Mouse (Mus musculus) CH12.LX (cell line): ENCODE measurements around the gene Cdca5.
A peak's percentile ranks its signal among the peaks of the same experiment; 100 is the strongest.

Experiments
- CTCF ChIP-seq, 2 experiments: IDR thresholded peaks in 1 of 2; conservative IDR thresholded peaks in 1 of 2; 2 replicates each; pipeline ENCODE4 v1.5.1; 2011 to 2012; ENCODE audit warnings: low read depth in 2 of 2, low read length in 2 of 2, improper control_type of control experiment in 1 of 2, inconsistent platforms in 1 of 2, mild to moderate bottlenecking in 1 of 2, moderate library complexity in 1 of 2
- E2F4 ChIP-seq: IDR thresholded peaks from 2 replicates; pipeline ENCODE4 v1.6.1; 2011; ENCODE audit warnings: low read depth, low read length, improper control_type of control experiment; ENCODE audit not compliant: insufficient replicate concordance
- EP300 ChIP-seq: IDR thresholded peaks from 2 replicates; pipeline ENCODE4 v1.6.1; 2011; ENCODE audit warnings: low read length, improper control_type of control experiment
- ETS1 ChIP-seq: conservative IDR thresholded peaks from 2 replicates; pipeline ENCODE4 v1.6.1; 2012; ENCODE audit warnings: low read depth, mild to moderate bottlenecking, inconsistent platforms, low read length, improper control_type of control experiment, moderate library complexity
- GABPA ChIP-seq: IDR thresholded peaks from 2 replicates; pipeline ENCODE4 v1.6.1; 2012; ENCODE audit warnings: low read depth, low read length, improper control_type of control experiment, inconsistent platforms; ENCODE audit not compliant: insufficient replicate concordance
- POLR2A ChIP-seq: IDR thresholded peaks from 2 replicates; pipeline ENCODE4 v1.6.1; 2011; ENCODE audit warnings: low read depth, mild to moderate bottlenecking, improper control_type of control experiment, low read length
- POLR2AphosphoS2 ChIP-seq: IDR thresholded peaks from 2 replicates; pipeline ENCODE4 v1.6.1; 2011; ENCODE audit warnings: low read depth, low read length, improper control_type of control experiment
- RCOR1 ChIP-seq: conservative IDR thresholded peaks from 2 replicates; pipeline ENCODE4 v1.6.1; 2012; ENCODE audit warnings: low read depth, mild to moderate bottlenecking, inconsistent platforms, low read length, improper control_type of control experiment
- TCF12 ChIP-seq: IDR thresholded peaks from 2 replicates; pipeline ENCODE4 v1.6.1; 2014; ENCODE audit warnings: low read depth, mild to moderate bottlenecking, inconsistent platforms, low read length, improper control_type of control experiment
- USF2 ChIP-seq: conservative IDR thresholded peaks from 2 replicates; pipeline ENCODE4 v1.6.1; 2011; ENCODE audit warnings: low read depth, low read length, improper control_type of control experiment

GRCm38 (mm10) chr19:6127760-6128341 lies 43.1 kb downstream of the Cdca5 start, which contains the start of gene Snx15:
- TF ChIP-seq CTCF (conservative IDR thresholded peaks at IDR 0.05 in 1 of 2, IDR thresholded peaks at IDR 0.05 in 1 of 2; ENCODE audit: low read depth in 2 of 2, low read length in 2 of 2) (no peak), USF2 (0 out of 2 replicates have a peak, but pooled peaks have one; percentile 7), POLR2AphosphoS2 (no peak; the same call in 1 of the 2 replicates), POLR2A (peak; percentile 80), TCF12 (0 out of 2 replicates have a peak, but pooled peaks have one; percentile 33), GABPA (no peak), ETS1 (no peak), EP300 (no peak), RCOR1 (no peak), E2F4 (no peak; the same call in 1 of the 2 replicates)
